Mouse (Mus musculus): ENCODE data around the gene Mtmr4.

The Mtmr4 gene

DNA sequence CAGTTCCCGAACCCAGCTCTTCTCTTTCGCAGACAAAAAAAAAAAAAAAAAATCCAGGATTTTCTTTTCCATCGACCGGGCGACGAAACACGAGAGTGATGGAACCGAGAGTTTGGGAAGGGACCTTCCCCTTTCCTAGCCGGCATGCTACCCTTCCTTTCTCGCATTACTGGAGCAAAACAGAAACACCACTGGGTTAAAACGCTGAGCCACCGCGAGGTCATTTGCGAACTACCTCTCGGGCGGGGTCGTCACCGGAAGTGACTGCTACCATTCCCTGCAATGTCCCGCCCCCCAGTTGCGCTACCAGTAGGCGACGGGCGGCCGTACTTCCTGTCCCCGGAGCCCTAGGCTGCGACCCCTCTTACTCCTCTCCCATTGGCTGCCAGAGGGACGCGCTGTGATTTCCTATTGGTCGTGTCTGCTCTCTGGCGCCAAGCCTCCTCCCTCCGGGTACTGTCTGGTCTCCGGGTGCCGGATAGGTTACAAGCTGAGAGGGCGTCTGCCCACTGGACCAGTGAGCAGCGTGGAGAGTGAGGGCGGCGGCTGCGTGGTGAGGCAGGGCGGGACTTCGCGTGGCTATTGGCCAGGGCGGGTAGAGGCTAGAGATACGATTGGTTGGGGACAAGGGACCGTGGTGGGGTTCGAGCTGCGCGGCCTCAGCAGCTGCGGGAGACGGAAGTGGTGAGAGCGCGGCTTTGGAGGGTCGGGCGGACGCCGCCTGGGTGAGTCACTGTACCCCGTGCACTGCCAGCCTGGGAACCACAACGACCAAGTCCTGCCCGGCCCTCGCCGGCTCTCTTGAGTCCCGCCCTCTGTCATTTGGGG, at the start of gene Mtmr4:
Gene Mtmr4, plus strand, starts transcription at position 637 of the 828 bp plus-strand sequence.
- in situ Hi-C loops (cut with MboI, MseI) = loop anchor here (10.0 kb wide), 1 partner anchor 1027 kb away; no protein-coding TSS in a partner anchor

DNA sequence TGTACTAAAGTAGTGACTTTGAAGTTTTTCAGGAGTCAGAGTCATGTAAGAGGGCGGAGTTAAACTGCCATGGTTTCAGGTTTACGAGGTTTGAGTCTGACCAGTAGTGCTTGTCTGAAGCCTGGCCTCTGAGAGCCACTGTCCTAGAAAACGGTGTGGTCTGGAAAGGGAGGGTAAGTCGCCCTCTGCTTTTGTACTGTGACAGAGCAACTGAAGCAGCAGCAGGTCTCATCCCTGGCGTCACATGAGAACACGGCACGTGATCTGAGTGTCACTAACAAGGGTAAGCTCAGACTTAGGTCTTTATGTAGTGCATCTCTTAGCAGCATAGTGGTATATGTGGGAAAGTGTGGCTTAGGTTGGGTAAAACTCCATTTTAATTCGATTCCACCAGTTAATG, 49.7 kb upstream of the Mtmr4 start:
- in situ Hi-C loops (cut with MboI, MseI) = no loop called here

DNA sequence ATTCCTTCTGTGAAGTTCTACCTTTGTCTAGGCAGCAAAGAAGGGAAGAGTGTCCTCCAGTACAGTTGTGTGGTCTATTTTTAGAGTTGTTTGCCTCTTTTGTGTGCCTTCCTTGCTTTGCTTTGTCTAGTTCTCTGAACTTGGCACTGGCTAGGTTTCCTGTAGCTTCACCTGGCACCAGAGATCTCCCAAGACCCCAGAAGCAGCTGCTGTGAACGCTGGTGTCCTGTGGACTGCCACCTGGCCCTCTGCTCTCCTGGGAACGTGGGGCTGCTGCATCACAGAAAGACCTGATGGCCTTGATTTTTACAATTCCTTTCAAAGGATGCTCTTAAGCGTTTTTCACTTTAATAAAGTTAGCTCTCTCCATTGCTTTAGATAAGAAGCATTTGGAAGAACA, 49.1 kb upstream of the Mtmr4 start:
- in situ Hi-C loops (cut with MboI, MseI) = no loop called here

DNA sequence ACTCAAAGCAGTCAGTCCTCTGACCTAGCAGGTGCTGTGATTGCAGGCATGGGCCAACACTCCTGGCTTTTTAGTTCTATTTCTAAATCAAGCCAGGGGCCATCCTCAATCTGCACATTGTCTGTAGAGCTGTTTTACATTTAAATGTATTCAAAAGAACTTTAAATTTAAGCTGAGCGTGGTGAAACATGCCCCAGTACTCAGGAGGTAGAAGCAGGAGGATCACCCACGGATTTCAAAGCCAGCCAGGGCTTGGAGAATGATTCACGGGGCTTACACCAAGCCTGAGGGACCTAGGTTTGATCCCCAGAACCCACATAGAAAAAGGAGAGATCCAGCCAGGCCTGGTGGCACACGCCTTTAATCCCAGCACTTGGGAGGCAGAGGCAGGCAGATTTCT, 38.6 kb upstream of the Mtmr4 start:
- in situ Hi-C loops (cut with MboI, MseI) = no loop called here

DNA sequence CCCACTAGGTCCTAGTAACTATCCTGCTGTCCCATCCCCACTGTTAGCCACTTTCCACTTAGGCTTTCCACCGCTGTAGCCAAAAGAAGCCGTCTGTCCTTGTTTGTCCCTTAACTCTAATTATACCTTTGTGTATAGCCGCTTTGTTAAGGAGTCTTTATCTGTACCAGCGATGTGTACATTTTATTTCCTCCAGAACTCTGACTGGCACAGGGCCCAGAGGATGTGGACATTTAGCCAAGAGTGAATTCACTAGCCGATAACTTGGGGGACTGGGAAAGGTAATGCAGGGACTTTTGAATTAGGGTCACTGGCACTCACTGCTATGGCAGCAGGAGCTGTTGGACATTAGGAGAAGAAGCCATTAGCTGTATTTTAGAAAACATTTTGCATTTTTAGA, 37.6 kb upstream of the Mtmr4 start:
- in situ Hi-C loops (cut with MboI, MseI) = no loop called here

DNA sequence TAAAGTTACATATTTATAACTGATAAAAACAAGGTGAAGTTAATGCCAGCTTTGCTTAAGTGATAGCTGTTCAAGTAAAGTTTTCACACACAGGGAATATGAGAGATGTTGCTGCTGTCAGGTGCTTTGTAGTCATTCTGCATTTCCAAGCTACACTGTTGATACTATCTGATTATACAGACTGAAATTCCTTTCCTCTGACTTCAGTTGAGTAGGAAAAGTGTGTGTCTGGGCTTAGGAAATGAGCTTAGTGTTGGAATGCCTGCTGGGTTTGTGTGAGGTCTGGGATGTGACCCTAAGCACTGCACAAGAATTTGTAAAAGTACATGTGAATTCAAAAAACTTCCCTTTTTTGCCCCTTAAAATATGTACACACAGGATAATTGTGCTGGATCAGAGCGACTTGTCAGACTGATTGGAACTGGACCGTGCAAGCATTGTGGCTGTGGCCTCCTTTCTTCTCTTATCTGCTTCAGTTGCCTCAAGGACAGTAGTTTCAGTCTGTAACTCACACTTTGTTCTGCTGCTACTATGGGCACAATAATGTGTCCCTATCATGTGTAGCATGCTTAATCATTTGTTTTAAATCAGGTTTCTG, 36.8 kb upstream of the Mtmr4 start:
- in situ Hi-C loops (cut with MboI, MseI) = no loop called here

- in situ Hi-C loops (cut with MboI, MseI) = no loop called here
These were observed 30.8 kb upstream of the Mtmr4 start for GRCm38 (mm10) chr11:87561208-87561607.

DNA sequence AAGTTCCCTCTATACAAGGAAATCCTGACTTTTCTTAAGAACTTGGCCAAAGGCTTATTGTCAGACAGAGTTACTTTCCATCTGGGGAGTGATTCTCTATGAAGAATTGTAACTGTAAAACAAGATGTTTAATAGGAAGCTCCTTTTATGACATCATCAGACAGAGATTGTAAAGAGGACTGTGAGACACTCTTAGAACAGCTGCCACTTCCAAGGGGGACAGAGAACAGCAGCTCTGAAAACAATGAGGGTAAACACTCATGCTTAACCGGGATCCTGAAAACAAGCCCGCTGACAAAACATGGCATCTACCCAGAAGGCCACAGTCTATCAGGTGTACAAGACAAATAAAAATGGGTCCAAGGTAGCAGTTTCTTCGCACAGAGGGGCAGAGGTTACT, 25.5 kb upstream of the Mtmr4 start, which contains the start of gene Gm11492:
Gene Gm11492, plus strand, starts transcription at position 153 of the 400 bp plus-strand sequence.
- in situ Hi-C loops (cut with MboI, MseI) = no loop called here

- in situ Hi-C loops (cut with MboI, MseI) = no loop called here
These were observed 23.6 kb upstream of the Mtmr4 start, which contains the start of gene Sept4 for GRCm38 (mm10) chr11:87568255-87568953. TSS of gene Sept4 (plus strand) at chr11:87568903.

GRCm38 (mm10) chr11:87570743-87571142, 21.2 kb upstream of the Mtmr4 start:
- in situ Hi-C loops (cut with MboI, MseI) = no loop called here

DNA sequence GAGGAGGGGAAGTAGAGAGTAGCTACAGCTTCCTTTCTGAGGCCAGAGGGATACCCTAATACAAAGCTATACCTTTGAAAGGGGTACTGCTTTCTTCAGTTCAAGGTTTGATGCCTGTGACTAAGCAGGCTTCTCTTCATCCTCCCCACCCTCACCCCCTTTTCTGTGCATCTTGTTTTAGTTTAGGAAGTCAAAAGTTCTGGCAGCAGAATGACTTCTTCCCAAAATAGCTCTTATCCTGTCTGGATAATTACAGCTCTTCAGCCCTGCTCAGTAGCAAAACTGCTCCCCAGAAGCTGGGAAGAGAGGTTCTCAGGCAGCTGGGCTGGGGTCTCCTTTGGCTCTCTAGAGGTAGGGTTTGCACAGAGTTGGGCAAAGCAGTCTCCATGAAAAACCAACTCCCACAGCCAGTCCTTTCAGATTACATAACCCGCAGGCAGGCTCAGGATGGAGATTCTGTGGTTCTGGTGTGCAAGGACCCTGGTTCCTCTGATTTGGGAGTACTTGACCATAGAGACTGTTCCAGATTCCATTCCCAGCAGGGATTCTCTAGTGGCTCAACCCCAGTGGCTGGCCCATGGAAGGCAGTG, 20.5 kb upstream of the Mtmr4 start:
- in situ Hi-C loops (cut with MboI, MseI) = no loop called here

- in situ Hi-C loops (cut with MboI, MseI) = no loop called here
These were observed 18.2 kb upstream of the Mtmr4 start for GRCm38 (mm10) chr11:87573751-87574150.

- in situ Hi-C loops (cut with MboI, MseI) = no loop called here
These were observed 17.3 kb upstream of the Mtmr4 start for GRCm38 (mm10) chr11:87574520-87575180.

DNA sequence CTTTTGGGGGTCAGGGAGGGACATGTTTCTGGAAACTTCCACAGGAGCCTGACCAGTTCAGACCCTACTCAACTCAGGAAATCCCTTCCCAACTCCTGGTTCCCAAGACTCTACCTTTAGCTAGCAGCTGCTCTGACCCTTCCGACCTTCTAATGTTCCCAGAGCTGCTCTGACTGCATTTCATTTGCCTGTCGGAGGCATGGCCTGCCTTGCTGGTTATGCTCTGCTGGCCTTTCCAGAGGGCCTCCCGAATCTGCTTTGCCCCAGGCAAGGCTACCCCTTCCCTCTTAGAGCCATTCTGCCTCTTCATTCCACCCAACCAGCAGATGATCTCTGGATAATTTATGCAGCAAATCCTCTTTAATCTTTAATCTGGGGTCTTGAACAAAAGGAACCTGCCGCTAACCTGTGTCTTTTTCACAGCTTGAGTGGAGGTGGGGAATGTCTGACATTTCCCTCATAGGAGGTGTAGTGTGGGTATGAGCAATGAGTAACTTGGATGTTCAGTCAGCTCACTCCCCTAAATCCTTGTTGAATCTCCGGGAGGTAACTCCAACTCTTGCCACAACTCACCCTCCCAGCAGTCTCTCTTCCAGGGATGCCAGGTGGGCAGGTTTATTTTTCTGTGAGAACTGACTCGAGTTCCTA, 14.2 kb upstream of the Mtmr4 start:
- in situ Hi-C loops (cut with MboI, MseI) = no loop called here

DNA sequence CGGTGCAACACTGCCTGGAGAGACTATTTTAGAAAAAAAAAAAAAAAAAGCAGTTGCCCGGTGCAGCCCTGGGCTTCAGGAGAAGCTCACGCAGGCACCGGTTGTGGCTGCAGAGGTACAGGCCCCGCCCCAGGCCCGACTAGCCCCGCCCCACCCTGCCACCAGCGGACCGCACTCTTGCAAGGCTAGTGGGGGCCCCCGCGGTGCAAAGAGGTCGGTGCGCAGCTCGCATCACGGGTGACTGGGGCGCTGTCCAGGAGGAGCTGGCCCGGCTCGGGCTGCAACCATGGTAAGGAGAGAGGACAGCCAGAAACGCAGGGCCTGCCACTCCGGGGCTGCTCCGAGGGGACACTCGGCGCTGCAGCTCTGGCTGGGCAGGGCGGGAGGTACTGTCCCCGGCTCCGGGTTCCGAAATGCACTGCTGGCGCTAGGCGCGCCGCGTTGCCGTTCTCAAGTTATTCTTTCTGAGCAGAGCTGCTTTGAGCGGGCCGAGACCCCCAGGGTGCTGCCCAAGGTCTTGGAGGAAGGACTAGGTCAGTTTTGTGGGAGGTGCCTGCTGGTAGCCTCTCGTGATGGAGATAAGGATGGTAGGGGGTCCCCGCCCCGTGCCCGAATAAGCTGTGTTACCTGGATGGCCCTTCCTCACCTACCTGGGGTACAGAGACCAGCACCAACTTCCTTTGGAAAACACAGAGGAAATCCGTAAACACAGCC, 13.6 kb upstream of the Mtmr4 start:
- in situ Hi-C loops (cut with MboI, MseI) = no loop called here

DNA sequence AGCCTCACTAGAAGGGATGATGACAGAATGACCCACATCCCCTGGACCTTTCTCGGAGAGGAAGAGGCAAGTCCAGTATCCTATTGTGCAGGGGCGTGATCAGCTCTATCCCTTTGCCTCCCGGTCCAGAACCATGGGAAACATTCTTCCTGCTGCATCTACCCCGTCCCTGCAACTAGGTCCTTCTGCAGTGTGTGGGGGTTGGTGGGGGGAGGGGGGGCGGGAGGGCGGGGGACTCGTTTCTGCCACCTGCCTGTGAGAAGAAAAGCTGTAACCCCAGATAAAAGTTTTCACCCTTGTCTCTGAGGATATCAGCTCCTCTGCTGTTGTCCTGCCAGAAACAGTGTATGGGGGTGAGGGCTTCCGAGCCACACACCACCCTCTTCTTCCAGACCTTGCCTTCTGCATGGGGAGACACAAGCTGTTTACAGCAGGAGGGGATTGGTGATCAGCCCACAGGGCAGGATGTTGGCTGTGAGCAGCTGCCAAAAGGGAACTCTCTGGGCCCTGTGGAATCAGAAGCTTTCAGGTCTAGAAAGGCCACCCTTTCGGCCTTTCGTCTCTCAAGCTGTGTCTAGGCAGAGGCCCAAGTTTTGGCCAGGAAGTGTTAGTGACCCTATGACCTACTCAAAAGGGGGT, 12.9 kb upstream of the Mtmr4 start:
- in situ Hi-C loops (cut with MboI, MseI) = no loop called here

- in situ Hi-C loops (cut with MboI, MseI) = no loop called here
These were observed 12.2 kb upstream of the Mtmr4 start for GRCm38 (mm10) chr11:87579713-87580112.

GRCm38 (mm10) chr11:87580543-87581085, 11.3 kb upstream of the Mtmr4 start:
- in situ Hi-C loops (cut with MboI, MseI) = no loop called here

GRCm38 (mm10) chr11:87581161-87581865, 10.6 kb upstream of the Mtmr4 start:
- in situ Hi-C loops (cut with MboI, MseI) = no loop called here
